Mouse (Mus musculus) forebrain, embryonic 14.5 days (tissue): ENCODE measurements around the gene Asrgl1. TPM values are rescaled to one million over a fixed set of nuclear protein-coding genes. Genes with fewer than 3 reads are reported as not detected.
"Not testable (repeated sequence)": the region's sequence is repeated elsewhere in the genome, so short reads cannot be mapped to it uniquely, and the experiment has no call there.

Source experiments
- ATAC-seq: fragments of 200-750 bp; cut with Nextera tagmentation; 2 replicates; pipeline ENCODE4 v1.8.0; 2017; ENCODE audit warnings: mild to moderate bottlenecking, moderate library complexity
- DNase-seq: peaks from one replicate; pipeline ENCODE4 v3.0.0-alpha.2; 2015; ENCODE audit warnings: low spot score
- H3K27ac ChIP-seq: fragments of 300-500 bp; sonication (generic); 2 replicates; pipeline ENCODE4 v1.5.1; 2014; ENCODE audit warnings: low read depth, mild to moderate bottlenecking, control low read depth, low read length, moderate library complexity
- H3K27me3 ChIP-seq: fragments of 300-500 bp; sonication (generic); replicated peaks from 2 replicates; pipeline ENCODE4 v1.6.1; 2014; ENCODE audit warnings: low read length, control low read depth, mixed read lengths; ENCODE audit not compliant: control insufficient read depth, insufficient read depth
- H3K36me3 ChIP-seq: fragments of 300-500 bp; sonication (generic); 2 replicates; pipeline ENCODE4 v1.6.1; 2014; ENCODE audit warnings: low read length, control low read depth; ENCODE audit not compliant: control insufficient read depth, insufficient read depth
- H3K4me1 ChIP-seq: fragments of 300-500 bp; sonication (generic); 2 replicates; pipeline ENCODE4 v1.6.1; 2014; ENCODE audit warnings: antibody characterized with exemption, low read length, control low read depth; ENCODE audit not compliant: control insufficient read depth, insufficient read depth
- H3K4me2 ChIP-seq: fragments of 300-500 bp; sonication (generic); 2 replicates; pipeline ENCODE4 v1.6.1; 2014; ENCODE audit warnings: mild to moderate bottlenecking, control low read depth, low read length
- H3K4me3 ChIP-seq: fragments of 300-500 bp; sonication (generic); 2 replicates; pipeline ENCODE4 v1.5.1; 2014; ENCODE audit warnings: low read depth, low read length, control low read depth
- H3K9ac ChIP-seq: fragments of 300-500 bp; sonication (generic); 2 replicates; pipeline ENCODE4 v1.6.1; 2014; ENCODE audit warnings: mild to moderate bottlenecking, low read length, control low read depth, moderate library complexity
- H3K9me3 ChIP-seq: fragments of 300-500 bp; sonication (generic); replicated peaks from 2 replicates; pipeline ENCODE4 v1.6.1; 2016; ENCODE audit warnings: low read length, control low read depth, mixed read lengths; ENCODE audit not compliant: control insufficient read depth
- WGBS: fragments of 180-500 bp; shearing (Covaris S2); extraction: QIAGEN DNeasy Blood & Tissue Kit; methylation state at CpG from one replicate; pipeline ENCODE4 v1.1.7; 2014; 5-methylcytosine and 5-hydroxymethylcytosine counted together
- polyA plus RNA-seq: library from polyadenylated mRNA; unstranded; fragments of >200 nt; fragmentation: Nextera tagmentation; extraction: Ambion mirVana; gene quantifications from 2 replicates; pipeline ENCODE4 v1.2.1, GENCODE M21; 2014

Gene Asrgl1
- polyA plus RNA-seq, 1 experiment from 2014 or later: 24.4 TPM

GRCm38 (mm10) chr19:9097441-9097840, 38.0 kb downstream of the Asrgl1 start:
- no peak overlapping the region for H3K27ac ChIP-seq
- H3K9ac ChIP-seq: no peak overlapping the region
- peak; percentile 42 for DNase-seq
- H3K36me3 ChIP-seq: no peaks in the 10 kb centered on the region
- no peak overlapping the region for H3K4me2 ChIP-seq
- no peaks in the 10 kb centered on the region for H3K4me1 ChIP-seq
- 53% methylated on average over 13 of the region's 13 CpGs for WGBS
- no peaks in the 10 kb centered on the region for H3K9me3 ChIP-seq
- no peaks in the 10 kb centered on the region for H3K27me3 ChIP-seq
- no peak for ATAC-seq
- H3K4me3 ChIP-seq: no peak overlapping the region

GRCm38 (mm10) chr19:9095111-9095510, 40.3 kb downstream of the Asrgl1 start:
- WGBS: 77% methylated on average over 5 of the region's 5 CpGs
- no peak overlapping the region for H3K4me2 ChIP-seq
- H3K4me1 ChIP-seq: no peaks in the 10 kb centered on the region
- H3K9me3 ChIP-seq: no peaks in the 10 kb centered on the region
- H3K4me3 ChIP-seq: no peak overlapping the region
- ATAC-seq (no peak), DNase-seq (no peak)
- H3K9ac ChIP-seq: no peak overlapping the region
- H3K27me3 ChIP-seq: no peaks in the 10 kb centered on the region
- no peak overlapping the region for H3K27ac ChIP-seq
- H3K36me3 ChIP-seq: no peaks in the 10 kb centered on the region

- no peak for ATAC-seq
- 53% methylated on average over 2 of the region's 2 CpGs for whole genome bisulfite sequencing
- H3K27ac ChIP-seq: no peak overlapping the region
Observed at GRCm38 (mm10) chr19:9090709-9091108, 44.7 kb downstream of the Asrgl1 start.

GRCm38 (mm10) chr19:9090191-9090590, 45.2 kb downstream of the Asrgl1 start:
- Histone ChIP-seq H3K4me1 (no peaks in the 10 kb centered on the region), H3K9ac (no peak overlapping the region), H3K9me3 (no peaks in the 10 kb centered on the region), H3K27me3 (no peaks in the 10 kb centered on the region), H3K27ac (no peak overlapping the region), H3K36me3 (no peaks in the 10 kb centered on the region), H3K4me3 (no peak overlapping the region), H3K4me2 (no peak overlapping the region)
- no peak for DNase-seq
- no peak for ATAC-seq
- WGBS: 71% methylated on average over 4 of the region's 4 CpGs

More at GRCm38 (mm10) chr19:9090709-9091108, 44.7 kb downstream of the Asrgl1 start:
- DNase-seq: no peak
- no peak overlapping the region for H3K4me2 ChIP-seq
- no peak overlapping the region for H3K4me3 ChIP-seq
- no peak overlapping the region for H3K9ac ChIP-seq
- H3K4me1 ChIP-seq: no peaks in the 10 kb centered on the region
- H3K27me3 ChIP-seq: no peaks in the 10 kb centered on the region
- no peaks in the 10 kb centered on the region for H3K9me3 ChIP-seq
- H3K36me3 ChIP-seq: no peaks in the 10 kb centered on the region

GRCm38 (mm10) chr19:9087821-9088220, 47.6 kb downstream of the Asrgl1 start, which contains the start of gene Scgb1a1:
Gene Scgb1a1, minus strand, starts transcription at chr19:9087958.
- DNase-seq: no peak
- Histone ChIP-seq H3K4me3 (no peak within 1 kb of the TSS), H3K9me3 (no peaks in the 10 kb centered on the region), H3K27me3 (no peaks in the 10 kb centered on the region; the same call in 1 of the 2 replicates), H3K9ac (no peak within 1 kb of the TSS), H3K27ac (no peak within 1 kb of the TSS), H3K36me3 (no peaks in the 10 kb centered on the region), H3K4me2 (no peak within 1 kb of the TSS), H3K4me1 (no peaks in the 10 kb centered on the region)
- no peak for ATAC-seq
- 74% methylated on average over 4 of the region's 4 CpGs for WGBS

- not testable (repeated sequence) for H3K4me2 ChIP-seq, H3K27ac ChIP-seq, H3K9ac ChIP-seq, ATAC-seq, H3K4me3 ChIP-seq, H3K9me3 ChIP-seq, H3K27me3 ChIP-seq, H3K4me1 ChIP-seq, H3K36me3 ChIP-seq, DNase-seq
- WGBS: 84% methylated on average over 2 of the region's 2 CpGs
Observed at GRCm38 (mm10) chr19:9083892-9084291, 51.5 kb downstream of the Asrgl1 start.

GRCm38 (mm10) chr19:9083010-9083355, 52.5 kb downstream of the Asrgl1 start:
- H3K9ac ChIP-seq: peak overlapping the region; percentile 14; the same call in 1 of the 2 replicates
- H3K4me2 ChIP-seq: no peak overlapping the region
- H3K9me3 ChIP-seq: no peaks in the 10 kb centered on the region
- no peak overlapping the region for H3K27ac ChIP-seq
- 84% methylated on average over 2 of the region's 2 CpGs for WGBS
- H3K4me3 ChIP-seq: no peak overlapping the region
- no peak for DNase-seq
- no peak; the same call in 1 of the 2 replicates for ATAC-seq
- H3K36me3 ChIP-seq: no peaks in the 10 kb centered on the region
- H3K27me3 ChIP-seq: no peaks in the 10 kb centered on the region; the same call in 1 of the 2 replicates
- H3K4me1 ChIP-seq: no peaks in the 10 kb centered on the region

- DNase-seq (peak; percentile 87), ATAC-seq (peak; percentile 97)
- Histone ChIP-seq H3K4me1 (no peaks in the 10 kb centered on the region), H3K27ac (no peak overlapping the region), H3K4me3 (no peak overlapping the region), H3K9me3 (no peaks in the 10 kb centered on the region), H3K36me3 (no peaks in the 10 kb centered on the region), H3K27me3 (no peaks in the 10 kb centered on the region; the same call in 1 of the 2 replicates), H3K4me2 (peak overlapping the region; percentile 25; the same call in 1 of the 2 replicates), H3K9ac (peak overlapping the region; percentile 14; the same call in 1 of the 2 replicates)
- WGBS: 17% methylated on average over 23 of the region's 23 CpGs
Observed at GRCm38 (mm10) chr19:9082191-9083009, 53.0 kb downstream of the Asrgl1 start.
